Mouse (Mus musculus) midbrain, embryonic 11.5 days (tissue): ENCODE measurements around the gene Mtg2. TPM values are rescaled to one million over a fixed set of nuclear protein-coding genes. Genes with fewer than 3 reads are reported as not detected.

Source experiments
- ATAC-seq: fragments of 200-750 bp; cut with Nextera tagmentation; 2 replicates; pipeline ENCODE4 v1.8.0; 2017; ENCODE audit warnings: moderate TSS enrichment, moderate library complexity; ENCODE audit not compliant: low FRiP score
- DNase-seq: peaks from one replicate; pipeline ENCODE4 v3.0.0; 2015; ENCODE audit warnings: low spot score; ENCODE audit errors: missing footprints
- H3K27ac ChIP-seq: fragments of 300-500 bp; sonication (generic); 2 replicates; pipeline ENCODE4 v1.5.1; 2014; ENCODE audit warnings: low read depth, low read length
- H3K27me3 ChIP-seq: fragments of 300-500 bp; sonication (generic); 2 replicates; pipeline ENCODE4 v1.6.1; 2014; ENCODE audit warnings: mild to moderate bottlenecking, low read length, moderate library complexity, mixed read lengths; ENCODE audit not compliant: control insufficient read depth, insufficient read depth
- H3K36me3 ChIP-seq: fragments of 300-500 bp; sonication (generic); 2 replicates; pipeline ENCODE4 v1.6.1; 2014; ENCODE audit warnings: mild to moderate bottlenecking, low read length, moderate library complexity, mixed read lengths; ENCODE audit not compliant: control insufficient read depth, insufficient read depth
- H3K4me1 ChIP-seq: fragments of 300-500 bp; sonication (generic); 2 replicates; pipeline ENCODE4 v1.6.1; 2014; ENCODE audit warnings: low read length; ENCODE audit not compliant: control insufficient read depth, insufficient read depth
- H3K4me2 ChIP-seq: fragments of 300-500 bp; sonication (generic); 2 replicates; pipeline ENCODE4 v1.6.1; 2014; ENCODE audit warnings: mild to moderate bottlenecking, moderate library complexity
- H3K4me3 ChIP-seq: fragments of 300-500 bp; sonication (generic); 2 replicates; pipeline ENCODE4 v1.5.1; 2014; ENCODE audit warnings: low read depth, low read length
- H3K9ac ChIP-seq: fragments of 300-500 bp; sonication (generic); 2 replicates; pipeline ENCODE4 v1.6.1; 2014; ENCODE audit warnings: low read length
- H3K9me3 ChIP-seq: fragments of 300-500 bp; sonication (generic); 2 replicates; pipeline ENCODE4 v1.6.1; 2016; ENCODE audit warnings: low read length; ENCODE audit not compliant: control insufficient read depth
- WGBS: fragments of 180-500 bp; shearing (Covaris S2); extraction: QIAGEN DNeasy Blood & Tissue Kit; methylation state at CpG from one replicate; pipeline ENCODE4 v1.1.7; 2014; 5-methylcytosine and 5-hydroxymethylcytosine counted together
- polyA plus RNA-seq: library from polyadenylated mRNA; unstranded; fragments of >200 nt; fragmentation: Nextera tagmentation; extraction: Ambion mirVana; gene quantifications from 2 replicates; pipeline ENCODE4 v1.2.1, GENCODE M21; 2014

Gene Mtg2
- polyA plus RNA-seq, 1 experiment from 2014 or later, result 30.3 TPM

DNA sequence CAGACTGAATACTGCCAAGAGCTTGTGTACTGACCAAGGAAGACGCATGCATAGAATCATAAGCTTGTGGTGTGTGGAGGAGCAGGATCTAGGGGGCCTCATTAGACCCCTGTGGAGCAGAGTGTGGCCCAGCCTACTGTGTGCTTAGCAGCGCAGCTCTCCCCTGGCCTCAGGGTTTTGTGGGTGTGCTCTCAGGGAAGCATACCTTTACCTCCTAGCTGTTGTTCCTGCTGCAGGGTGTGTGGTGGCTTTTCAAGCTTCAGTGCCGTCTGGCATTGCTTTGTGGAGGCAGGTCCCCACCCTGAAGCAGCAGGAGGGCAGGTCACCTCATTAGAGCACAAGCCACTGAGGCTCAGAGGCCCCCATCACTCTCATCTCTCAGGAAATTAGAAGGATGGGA is 7.2 kb downstream of the Mtg2 start:
- Histone ChIP-seq H3K27me3 (no peaks in the 10 kb centered on the region), H3K4me1 (no peaks in the 10 kb centered on the region), H3K27ac (no peak overlapping the region), H3K36me3 (no peaks in the 10 kb centered on the region), H3K9me3 (no peaks in the 10 kb centered on the region), H3K4me2 (no peak overlapping the region), H3K9ac (no peak overlapping the region), H3K4me3 (no peak overlapping the region)
- 65% methylated on average over 3 of the region's 3 CpGs for WGBS
- DNase-seq, result no peak
- no peak for ATAC-seq

DNA sequence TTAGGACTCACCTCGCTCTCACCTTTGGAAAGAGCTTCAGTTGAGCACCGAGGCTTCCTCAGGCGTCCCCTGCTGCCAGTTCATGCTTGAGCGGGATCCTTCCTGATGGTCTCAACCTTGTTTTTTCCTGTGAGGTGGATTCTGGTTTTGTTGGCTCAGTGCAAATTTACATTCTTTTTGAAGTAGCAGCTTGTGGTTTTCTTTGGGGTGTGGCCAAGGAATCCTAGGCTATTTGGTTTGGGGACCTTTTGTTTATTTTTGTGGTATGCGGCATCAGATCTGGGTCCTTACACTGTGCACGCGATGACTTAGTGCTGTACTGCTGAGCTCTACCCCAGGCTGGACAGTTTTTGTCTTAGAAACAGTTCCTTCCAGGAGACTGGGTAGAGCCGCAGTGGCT is 10.3 kb downstream of the Mtg2 start:
- Histone ChIP-seq H3K4me2 (no peak overlapping the region), H3K27ac (no peak overlapping the region), H3K27me3 (no peaks in the 10 kb centered on the region), H3K9me3 (no peaks in the 10 kb centered on the region), H3K4me1 (no peaks in the 10 kb centered on the region), H3K4me3 (no peak overlapping the region), H3K9ac (no peak overlapping the region), H3K36me3 (no peaks in the 10 kb centered on the region)
- DNase-seq, result peak; percentile 17
- ATAC-seq, result no peak
- 95% methylated on average over 8 of the region's 8 CpGs for WGBS

DNA sequence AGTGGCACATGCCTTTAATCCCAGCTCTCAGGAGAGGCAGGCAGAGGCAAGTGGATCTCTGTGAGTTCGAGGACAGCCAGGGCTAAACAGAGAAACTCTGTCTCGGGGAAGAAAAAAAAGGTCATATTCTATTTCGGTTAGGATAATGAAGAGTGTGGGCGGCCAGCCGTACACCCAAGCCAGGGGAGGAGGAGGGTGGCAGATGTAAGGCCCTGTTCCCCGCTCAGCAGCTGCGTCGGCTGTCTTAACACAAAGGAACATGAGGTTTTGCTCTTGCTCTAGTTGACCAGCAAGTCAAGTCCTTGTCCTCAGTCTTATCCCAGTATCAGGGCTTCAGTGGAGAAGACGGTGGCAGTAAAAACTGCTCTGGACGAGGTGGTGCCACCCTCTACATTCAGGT is 12.7 kb downstream of the Mtg2 start:
- 86% methylated on average over 10 of the region's 10 CpGs for WGBS
- DNase-seq (no peak), ATAC-seq (no peak)
- no peaks in the 10 kb centered on the region for H3K27me3 ChIP-seq
- H3K9ac ChIP-seq, result no peak overlapping the region
- H3K27ac ChIP-seq, result no peak overlapping the region
- H3K4me1 ChIP-seq, result no peaks in the 10 kb centered on the region
- H3K4me2 ChIP-seq, result no peak overlapping the region
- H3K36me3 ChIP-seq, result no peaks in the 10 kb centered on the region
- H3K9me3 ChIP-seq, result no peaks in the 10 kb centered on the region
- H3K4me3 ChIP-seq, result no peak overlapping the region

DNA sequence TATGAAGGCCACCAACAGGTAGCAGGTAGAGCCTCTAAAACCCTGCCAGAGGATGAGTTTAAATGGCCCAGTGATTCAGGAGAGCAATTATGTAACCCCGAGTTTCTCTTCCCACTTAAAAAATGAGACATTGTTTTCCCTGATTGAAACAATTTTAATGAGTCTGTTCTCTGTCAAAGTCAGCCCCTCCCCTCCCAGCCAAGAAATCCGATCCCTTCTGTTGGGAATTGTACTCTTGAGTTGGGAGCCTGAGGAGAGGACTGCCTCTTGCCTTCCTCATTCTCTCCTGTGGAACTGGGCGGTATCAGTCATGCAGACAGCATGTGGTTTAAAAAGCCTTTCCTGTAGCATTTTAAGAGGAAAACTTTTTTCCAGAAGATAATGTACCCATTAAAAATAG is 14.2 kb downstream of the Mtg2 start:
- ATAC-seq, result no peak
- H3K9ac ChIP-seq, result no peak overlapping the region
- no peaks in the 10 kb centered on the region for H3K27me3 ChIP-seq
- H3K9me3 ChIP-seq, result no peaks in the 10 kb centered on the region
- peaks cover 2% of the 10 kb centered on the region; the same call in 1 of the 2 replicates for H3K4me1 ChIP-seq
- H3K36me3 ChIP-seq, result no peaks in the 10 kb centered on the region
- no peak overlapping the region for H3K4me2 ChIP-seq
- 54% methylated on average over 3 of the region's 3 CpGs for WGBS
- H3K27ac ChIP-seq, result no peak overlapping the region
- no peak for DNase-seq
- no peak overlapping the region for H3K4me3 ChIP-seq

DNA sequence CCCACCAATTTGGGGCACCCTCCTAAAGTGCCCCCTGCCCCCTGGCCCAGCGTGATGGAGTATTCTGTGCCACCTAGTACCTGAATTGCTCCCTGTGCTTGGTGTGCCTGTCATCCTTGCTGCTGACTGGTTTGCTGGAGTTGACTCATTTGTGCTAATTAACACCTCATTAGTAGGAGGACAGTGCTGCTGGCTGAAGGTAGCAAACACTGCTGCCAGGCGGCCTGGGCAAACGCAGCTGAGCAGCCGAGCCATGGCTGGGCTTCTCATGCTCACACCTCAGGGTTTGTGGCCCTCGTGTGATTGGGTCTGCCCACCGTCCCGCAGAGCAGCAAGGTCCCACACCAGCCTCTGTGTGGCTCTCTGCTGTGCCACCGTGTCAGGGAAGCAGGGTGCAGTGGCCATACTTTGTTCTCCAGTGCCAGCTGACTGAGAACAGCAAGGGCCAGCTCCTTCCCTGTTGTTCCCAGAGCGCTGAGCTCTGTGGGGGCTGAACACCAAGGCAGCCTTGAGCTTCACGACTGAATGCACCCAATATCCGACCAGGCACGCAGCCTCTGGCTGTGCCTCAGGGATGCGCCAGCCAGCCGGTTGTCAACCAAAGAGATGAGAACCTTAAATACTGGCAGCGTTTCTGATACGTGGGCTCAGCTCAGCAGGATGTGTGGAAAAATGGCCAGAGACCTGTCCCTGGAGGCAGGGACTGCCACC is 15.7 kb downstream of the Mtg2 start:
- no peak for ATAC-seq
- no peak overlapping the region for H3K4me2 ChIP-seq
- H3K4me3 ChIP-seq, result no peak overlapping the region
- no peaks in the 10 kb centered on the region for H3K27me3 ChIP-seq
- H3K9me3 ChIP-seq, result no peaks in the 10 kb centered on the region
- H3K36me3 ChIP-seq, result no peaks in the 10 kb centered on the region
- H3K27ac ChIP-seq, result no peak overlapping the region
- 76% methylated on average over 16 of the region's 16 CpGs for WGBS
- no peak overlapping the region for H3K9ac ChIP-seq
- H3K4me1 ChIP-seq, result peaks cover 2% of the 10 kb centered on the region; the same call in 1 of the 2 replicates
- no peak for DNase-seq

DNA sequence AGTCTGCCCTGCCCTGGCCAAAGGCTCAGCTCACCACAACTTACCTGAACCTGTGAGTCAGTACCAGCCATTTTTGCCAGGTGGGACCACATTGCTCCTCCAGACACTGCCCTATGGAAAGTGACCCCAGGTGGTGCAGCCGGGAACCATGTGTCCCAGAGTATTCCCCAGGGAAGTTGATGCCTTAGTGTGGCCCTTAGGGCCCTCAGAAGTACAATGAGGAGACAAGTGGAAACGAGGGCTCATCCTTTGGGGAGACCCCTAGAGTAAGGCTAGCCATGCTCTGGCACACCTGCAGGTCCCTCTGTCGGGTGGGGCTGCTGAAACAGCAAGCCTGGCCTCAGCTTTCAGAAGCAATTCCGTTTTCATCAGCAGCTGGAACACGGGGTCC is 16.2 kb downstream of the Mtg2 start:
- H3K4me3 ChIP-seq, result no peak overlapping the region
- peak; percentile 82 for DNase-seq
- H3K27ac ChIP-seq, result no peak overlapping the region
- H3K36me3 ChIP-seq, result no peaks in the 10 kb centered on the region
- no peak for ATAC-seq
- no peak overlapping the region for H3K9ac ChIP-seq
- 82% methylated on average over 5 of the region's 5 CpGs for WGBS
- no peaks in the 10 kb centered on the region for H3K27me3 ChIP-seq
- H3K9me3 ChIP-seq, result no peaks in the 10 kb centered on the region
- H3K4me1 ChIP-seq, result peaks cover 2% of the 10 kb centered on the region; the same call in 1 of the 2 replicates
- H3K4me2 ChIP-seq, result no peak overlapping the region

DNA sequence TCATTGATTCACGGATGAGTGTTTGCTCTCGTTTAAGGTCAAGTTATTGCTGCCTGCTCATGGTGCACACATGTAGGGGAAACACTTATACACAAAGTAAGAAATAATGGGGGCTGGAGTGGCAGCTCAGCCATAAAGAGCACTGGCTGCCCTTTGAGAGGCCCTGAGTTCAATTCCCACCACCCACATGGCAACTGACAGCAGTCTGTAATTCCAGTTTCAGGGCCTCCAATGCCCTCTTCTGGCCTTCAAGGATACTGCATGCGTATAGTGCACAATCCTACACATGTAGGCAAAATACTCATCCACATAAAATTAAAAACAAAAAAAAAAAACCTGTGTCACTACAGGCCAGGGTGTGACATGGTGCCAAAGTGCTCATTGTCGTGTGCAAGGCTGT is 17.1 kb downstream of the Mtg2 start:
- WGBS, result 95% methylated on average over 4 of the region's 4 CpGs
- H3K4me1 ChIP-seq, result peaks cover 2% of the 10 kb centered on the region; the same call in 1 of the 2 replicates
- H3K27ac ChIP-seq, result no peak overlapping the region
- peak; percentile 80 for DNase-seq
- no peak overlapping the region for H3K4me2 ChIP-seq
- H3K9me3 ChIP-seq, result no peaks in the 10 kb centered on the region
- H3K36me3 ChIP-seq, result no peaks in the 10 kb centered on the region
- no peaks in the 10 kb centered on the region for H3K27me3 ChIP-seq
- H3K4me3 ChIP-seq, result no peak overlapping the region
- ATAC-seq, result no peak
- H3K9ac ChIP-seq, result no peak overlapping the region

DNA sequence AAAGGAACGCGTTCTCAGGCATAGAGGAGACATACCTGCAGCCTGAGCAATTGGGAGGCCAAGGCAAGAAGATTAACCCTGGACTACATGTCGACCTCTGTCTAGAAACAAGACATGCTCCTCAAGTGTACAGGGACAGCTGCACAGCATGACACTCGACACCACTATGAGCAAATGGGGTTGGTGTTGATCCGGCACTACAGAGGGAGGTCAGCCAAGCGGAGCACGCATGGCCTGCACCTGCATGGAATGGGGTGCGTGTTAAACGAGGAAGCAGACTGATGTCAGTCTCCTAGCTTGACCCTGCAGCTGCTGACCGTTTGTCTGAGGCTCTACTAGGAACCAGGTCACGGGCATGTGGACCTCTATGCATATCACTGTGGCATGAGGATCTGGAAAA is 19.9 kb downstream of the Mtg2 start:
- no peak overlapping the region for H3K4me2 ChIP-seq
- no peaks in the 10 kb centered on the region for H3K9me3 ChIP-seq
- H3K9ac ChIP-seq, result no peak overlapping the region
- DNase-seq (no peak), ATAC-seq (no peak)
- H3K4me1 ChIP-seq, result peaks cover 2% of the 10 kb centered on the region; the same call in 1 of the 2 replicates
- 70% methylated on average over 11 of the region's 11 CpGs for WGBS
- no peak overlapping the region for H3K4me3 ChIP-seq
- no peaks in the 10 kb centered on the region for H3K36me3 ChIP-seq
- H3K27me3 ChIP-seq, result no peaks in the 10 kb centered on the region
- H3K27ac ChIP-seq, result no peak overlapping the region

DNA sequence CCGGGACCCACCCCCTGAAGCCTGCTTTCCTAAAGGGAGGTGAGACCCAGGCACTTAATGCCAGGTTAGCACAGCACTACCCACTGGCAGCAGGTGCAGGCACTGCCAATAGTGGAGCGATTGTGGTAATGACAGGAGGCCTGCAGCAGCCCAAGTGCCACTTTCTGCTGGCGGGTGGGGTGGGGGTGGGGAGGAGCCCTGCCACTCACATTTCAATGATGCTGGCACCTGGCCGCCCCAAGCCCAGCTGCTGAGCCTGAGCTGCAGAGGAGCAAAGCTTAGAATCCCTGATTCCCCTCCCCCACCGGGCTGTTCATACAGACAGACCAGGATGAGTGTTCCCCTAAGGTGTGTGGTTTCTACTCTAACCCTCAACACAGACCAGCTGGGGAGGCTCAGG is 25.3 kb downstream of the Mtg2 start:
- Histone ChIP-seq H3K9ac (no peak overlapping the region), H3K4me3 (no peak overlapping the region), H3K9me3 (no peaks in the 10 kb centered on the region), H3K4me2 (no peak overlapping the region), H3K27ac (no peak overlapping the region), H3K4me1 (peaks cover 6% of the 10 kb centered on the region), H3K36me3 (no peaks in the 10 kb centered on the region), H3K27me3 (peaks cover 4% of the 10 kb centered on the region; the same call in 1 of the 2 replicates)
- DNase-seq (no peak), ATAC-seq (peak; percentile 17; the same call in 1 of the 2 replicates)
- WGBS, result 38% methylated on average over 5 of the region's 5 CpGs
